Mouse (Mus musculus): ENCODE measurements around the gene Col2a1.

Gene Col2a1

DNA sequence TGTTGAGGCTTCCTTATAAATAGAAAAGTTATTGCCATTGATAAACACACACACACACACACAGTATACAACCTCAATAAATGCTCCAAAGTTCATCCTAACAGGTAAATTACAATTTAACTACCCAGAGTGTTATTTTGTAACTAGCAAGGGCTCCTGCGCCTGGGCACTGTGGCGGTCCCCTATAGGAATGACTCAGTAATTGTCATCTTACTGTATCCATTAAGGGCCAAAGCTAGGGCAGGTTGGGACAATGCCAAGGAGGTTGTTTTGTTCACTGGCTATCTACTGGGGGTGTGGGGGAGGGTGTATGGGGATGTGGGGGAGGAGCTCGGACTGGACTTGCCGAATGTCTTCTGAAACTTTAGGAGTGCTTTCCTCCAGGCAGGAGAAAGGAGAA, 77.5 kb downstream of the Col2a1 start:
- no peak for DNase-seq (ENCODE audit: low read depth)

All from naive thymus-derived CD4-positive, alpha-beta T cell, adult 2 months (primary cell).